Mouse (Mus musculus) right cerebral cortex, adult 2 months (tissue): ENCODE results near the gene Irgc1.
"Not testable (repeated sequence)": the region's sequence is repeated elsewhere in the genome, so short reads cannot be mapped to it uniquely, and the experiment has no call there.

Source experiments
- DNase-seq, 2 experiments: peaks; one replicate each; pipeline ENCODE4 v3.0.0; 2021 to 2022; ENCODE audit warnings: low spot score in 2 of 2

Gene Irgc1

GRCm38 (mm10) chr7:24451855-24452311 is at the start of gene Irgc1:
Gene Irgc1, minus strand, starts transcription at chr7:24452297.
- DNase-seq: no peak

GRCm38 (mm10) chr7:24501492-24501891 is 49.4 kb upstream of the Irgc1 start:
- DNase-seq: no peak

GRCm38 (mm10) chr7:24500929-24501328 is 48.8 kb upstream of the Irgc1 start:
- DNase-seq: peak in 1 of 2 experiments; percentile 53

GRCm38 (mm10) chr7:24499856-24500577 is 47.9 kb upstream of the Irgc1 start:
- no peak for DNase-seq

- DNase-seq: no peak
Measured at GRCm38 (mm10) chr7:24488303-24488702, 36.2 kb upstream of the Irgc1 start.

GRCm38 (mm10) chr7:24487403-24487802 is 35.3 kb upstream of the Irgc1 start:
- DNase-seq: no peak

GRCm38 (mm10) chr7:24486654-24487130 is 34.6 kb upstream of the Irgc1 start:
- no peak for DNase-seq

GRCm38 (mm10) chr7:24485481-24485880 is 33.4 kb upstream of the Irgc1 start:
- no peak for DNase-seq

- DNase-seq: not testable (repeated sequence)
Measured at GRCm38 (mm10) chr7:24483291-24483690, 31.2 kb upstream of the Irgc1 start.

GRCm38 (mm10) chr7:24482208-24483020 is 30.3 kb upstream of the Irgc1 start:
- DNase-seq: no peak

GRCm38 (mm10) chr7:24481474-24482207 is 29.5 kb upstream of the Irgc1 start, which contains the start of gene Cadm4:
Gene Cadm4, plus strand, starts transcription at chr7:24482023.
- peak; percentile 79 to 82 for DNase-seq

GRCm38 (mm10) chr7:24480986-24481473 is 28.9 kb upstream of the Irgc1 start:
- no peak for DNase-seq

- peak in 1 of 2 experiments; percentile 47 for DNase-seq
Measured at GRCm38 (mm10) chr7:24480121-24480941, 28.2 kb upstream of the Irgc1 start.

GRCm38 (mm10) chr7:24479685-24480084 is 27.6 kb upstream of the Irgc1 start:
- DNase-seq: no peak

GRCm38 (mm10) chr7:24478911-24479310 is 26.8 kb upstream of the Irgc1 start:
- no peak for DNase-seq

- no peak for DNase-seq
Measured at GRCm38 (mm10) chr7:24476856-24477255, 24.8 kb upstream of the Irgc1 start.

GRCm38 (mm10) chr7:24476338-24476737 is 24.2 kb upstream of the Irgc1 start:
- DNase-seq: no peak

- DNase-seq: no peak
Measured at GRCm38 (mm10) chr7:24474811-24475506, 22.9 kb upstream of the Irgc1 start.

GRCm38 (mm10) chr7:24473913-24474529 is 21.9 kb upstream of the Irgc1 start:
- DNase-seq: peak in 1 of 2 experiments; percentile 76

- DNase-seq: no peak
Measured at GRCm38 (mm10) chr7:24472937-24473336, 20.8 kb upstream of the Irgc1 start.
